Comparison of ENCODE assay signal across 9 mouse cellular contexts in genomic region chr3:88640676-88641075, GRCm38 (mm10). TPM values are rescaled to one million over a fixed set of nuclear protein-coding genes. Genes with fewer than 3 reads are reported as not detected.
DNase-seq lines count a peak whose midpoint lies in the region; ATAC-seq and TF ChIP-seq lines count a peak whose summit lies in the region.
"Had no signal": no experiment of that assay in that cellular context is flagged by ENCODE, and none has a peak within 500 bp of the region (broad histone marks: within the 10 kb centered on the region; RNA-seq: fewer than 3 reads in every experiment).

No protein-coding gene starts in this region.

- no peak overlapping the region for H3K4me3 ChIP-seq in cortical plate, adult 2 months (ENCODE audit: insufficient read depth, low read length)
- H3K4me3 ChIP-seq in lung, postnatal 0 days (ENCODE audit: low read depth, low read length), result no peak overlapping the region
- no peak overlapping the region for H3K4me3 ChIP-seq in spleen, adult 2 months (ENCODE audit: extremely low read depth, insufficient read depth, insufficient read length)
- H3K4me3 ChIP-seq: heart, embryonic 15.5 days had no signal

- no peaks in the 10 kb centered on the region for H3K27me3 ChIP-seq in lung, postnatal 0 days (replicated peaks; ENCODE audit: insufficient read depth, low read length)
- H3K27me3 ChIP-seq in spleen, adult 2 months (ENCODE audit: control insufficient read depth, insufficient read depth, low read length), result no peaks in the 10 kb centered on the region
- H3K27me3 ChIP-seq: heart, embryonic 15.5 days had no signal

- peaks cover 72% of the 10 kb centered on the region for H3K36me3 ChIP-seq in lung, postnatal 0 days (ENCODE audit: insufficient read depth, low read length)
- peaks cover 69% of the 10 kb centered on the region for H3K36me3 ChIP-seq in spleen, adult 2 months (ENCODE audit: control insufficient read depth, insufficient read depth, low read length)

- peak; percentile 63 for ATAC-seq in lung, postnatal 0 days

- H3K4me2 ChIP-seq in lung, postnatal 0 days (replicated peaks; ENCODE audit: low read depth, low read length), result no peak overlapping the region
- H3K4me2 ChIP-seq: heart, embryonic 15.5 days had no signal

- no peak overlapping the region for H3K9ac ChIP-seq in lung, postnatal 0 days (replicated peaks; ENCODE audit: low read depth)
- H3K9ac ChIP-seq: heart, embryonic 15.5 days had no signal

- DNase-seq in adrenal gland, adult 18-20 months (ENCODE audit: low spot score in 2 of 2), result peak; percentile 38 to 59
- DNase-seq in adrenal gland, postnatal 4 days (ENCODE audit: low spot score in 2 of 2), result no peak
- DNase-seq in spleen, adult 18-20 months, result peak; percentile 37 to 73
- no peak for DNase-seq in spleen, adult 12 weeks (ENCODE audit: low spot score)
- DNase-seq in heart, postnatal 4 days, result peak; percentile 77
- peak; percentile 68 for DNase-seq in lung, postnatal 0 days (ENCODE audit: low spot score)
- peak; percentile 65 to 71 for DNase-seq in spleen, adult 2 months (ENCODE audit: low read depth in 1 of 2, low spot score in 2 of 2)

- TF ChIP-seq EP300 in lung, postnatal 0 days (IDR thresholded peaks at IDR 0.05), result no peak

- H3K4me1 ChIP-seq in cortical plate, adult 2 months (ENCODE audit: control insufficient read depth, insufficient read depth, low read length), result no peaks in the 10 kb centered on the region
- H3K4me1 ChIP-seq in lung, postnatal 0 days (ENCODE audit: insufficient read depth, low read depth, low read length), result no peaks in the 10 kb centered on the region
- no peaks in the 10 kb centered on the region; the same call in 1 of the 2 replicates for H3K4me1 ChIP-seq in spleen, adult 2 months (ENCODE audit: control insufficient read depth, insufficient read depth, insufficient read length)

- 70% methylated on average over 1 of the region's 1 CpGs for whole genome bisulfite sequencing in lung, postnatal 0 days
- WGBS in spleen, adult 2 months, result 56% methylated on average over 1 of the region's 1 CpGs

- H3K9me3 ChIP-seq in lung, postnatal 0 days (ENCODE audit: low read length), result no peaks in the 10 kb centered on the region
- H3K9me3 ChIP-seq: heart, embryonic 15.5 days had no signal

- TF ChIP-seq POLR2A in cortical plate, adult 2 months (IDR thresholded peaks at IDR 0.05; ENCODE audit: extremely low read depth, insufficient read depth, low read length), result 0 out of 2 replicates have a peak, but pooled peaks have one; percentile 11
- no peak for TF ChIP-seq POLR2A in spleen, adult 2 months (IDR thresholded peaks at IDR 0.05; ENCODE audit: low read depth, low read length)

- no peak overlapping the region for H3K27ac ChIP-seq in cortical plate, adult 2 months (ENCODE audit: insufficient read depth, low read length)
- H3K27ac ChIP-seq in lung, postnatal 0 days (ENCODE audit: low read length), result no peak overlapping the region
- H3K27ac ChIP-seq in spleen, adult 2 months (ENCODE audit: insufficient read depth, low read length), result no peak overlapping the region
- H3K27ac ChIP-seq: heart, embryonic 15.5 days had no signal

- TF ChIP-seq CTCF in cortical plate, adult 2 months (IDR thresholded peaks at IDR 0.05; ENCODE audit: extremely low read depth, insufficient read depth, low read length), result peak; percentile 60
- peak; percentile 84 for TF ChIP-seq CTCF in lung, postnatal 0 days (IDR thresholded peaks at IDR 0.05)
- TF ChIP-seq CTCF in spleen, adult 2 months (IDR thresholded peaks at IDR 0.05; ENCODE audit: extremely low read depth, insufficient read depth, insufficient read length, insufficient replicate concordance), result peak; percentile 35; the same call in 1 of the 2 replicates

RNA-seq across cellular contexts. Expression of gene Rxfp4, which starts 12.3 kb away (rescaled TPM):
- not detected for total RNA-seq in adrenal gland, adult 18-20 months (2021)
- not detected for total RNA-seq in adrenal gland, postnatal 4 days (2021)
- not detected in 2 replicates for polyA plus RNA-seq in cortical plate, adult 2 months (2012; rRNA removed)
- total RNA-seq in heart, postnatal 4 days (2021), result under 1 TPM in 1 of 2 experiments, not detected in 1; 0.20 TPM
- 0.61 and 0.92 TPM in 2 replicates for polyA plus RNA-seq in lung, postnatal 0 days (2015; fragmentation: Nextera tagmentation; extraction: Ambion mirVana)
- polyA plus RNA-seq in spleen, adult 2 months (2012; rRNA removed), result not detected in 2 replicates
- polyA plus RNA-seq: heart, embryonic 15.5 days had no signal

RNA-seq across cellular contexts. Expression of gene Arhgef2, which starts 34.9 kb away (rescaled TPM):
- 10 to 100 TPM; 19.4 to 27.0 TPM for total RNA-seq in adrenal gland, adult 18-20 months (2021)
- total RNA-seq in adrenal gland, postnatal 4 days (2021), result 10 to 100 TPM; 65.7 to 77.0 TPM
- 220 and 224 TPM in 2 replicates for polyA plus RNA-seq in cortical plate, adult 2 months (2012; rRNA removed)
- 100 to 1,000 TPM; 104 to 109 TPM for total RNA-seq in heart, postnatal 4 days (2021)
- 170 and 229 TPM in 2 replicates for polyA plus RNA-seq in lung, postnatal 0 days (2015; fragmentation: Nextera tagmentation; extraction: Ambion mirVana)
- 120 and 146 TPM in 2 replicates for polyA plus RNA-seq in spleen, adult 2 months (2012; rRNA removed)

RNA-seq across cellular contexts. Expression of gene Khdc4, which starts 44.9 kb away (rescaled TPM):
- total RNA-seq in adrenal gland, adult 18-20 months (2021), result 10 to 100 TPM; 65.1 to 67.4 TPM
- total RNA-seq in adrenal gland, postnatal 4 days (2021), result 10 to 100 TPM; 88.1 to 93.5 TPM
- polyA plus RNA-seq in cortical plate, adult 2 months (2012; rRNA removed), result 70.5 and 75.6 TPM in 2 replicates
- total RNA-seq in heart, postnatal 4 days (2021), result 10 to 100 TPM; 44.9 to 49.2 TPM
- polyA plus RNA-seq in lung, postnatal 0 days (2015; fragmentation: Nextera tagmentation; extraction: Ambion mirVana), result 42.3 and 49.4 TPM in 2 replicates
- polyA plus RNA-seq in spleen, adult 2 months (2012; rRNA removed), result 36.0 and 40.5 TPM in 2 replicates

Comparison
In these comparisons a context has a peak if more than half of its experiments do, and no peak if none do; other contexts are left out.
1. DNase-seq: peak in adrenal gland, adult 18-20 months (2 of 2), spleen, adult 18-20 months (2 of 2), heart, postnatal 4 days (single experiment), lung, postnatal 0 days (single experiment) and spleen, adult 2 months (2 of 2); none in adrenal gland, postnatal 4 days (0 of 2) and spleen, adult 12 weeks (single experiment).
2. Peak in every context shown above with its lines, with median percentiles within 50 percentile points of each other: CTCF ChIP-seq.